Mouse (Mus musculus) embryonic facial prominence, embryonic 11.5 days (tissue): ENCODE results near the gene Eaf2. TPM values are rescaled to one million over a fixed set of nuclear protein-coding genes. Genes with fewer than 3 reads are reported as not detected.

Experiments
- ATAC-seq: fragments of 200-750 bp; cut with Nextera tagmentation; replicated peaks from 2 replicates; pipeline ENCODE4 v1.8.0; 2017; ENCODE audit warnings: low read depth; ENCODE audit not compliant: insufficient number of reproducible peaks, low FRiP score, low TSS enrichment
- DNase-seq: peaks from one replicate; pipeline ENCODE4 v3.0.0-alpha.2; 2015; ENCODE audit warnings: low spot score
- H3K27ac ChIP-seq: fragments of 300-500 bp; sonication (generic); replicated peaks from 2 replicates; pipeline ENCODE4 v1.5.1; 2014; ENCODE audit warnings: mild to moderate bottlenecking, low read depth, low read length, control low read depth
- H3K27me3 ChIP-seq: fragments of 300-500 bp; sonication (generic); 2 replicates; pipeline ENCODE4 v1.6.1; 2014; ENCODE audit warnings: mild to moderate bottlenecking, low read length, moderate library complexity, mixed read lengths; ENCODE audit not compliant: control insufficient read depth, insufficient read depth
- H3K36me3 ChIP-seq: fragments of 300-500 bp; sonication (generic); replicated peaks from 2 replicates; pipeline ENCODE4 v1.6.1; 2014; ENCODE audit warnings: low read depth, mild to moderate bottlenecking, low read length, moderate library complexity, mixed read lengths; ENCODE audit not compliant: control insufficient read depth, insufficient read depth
- H3K4me1 ChIP-seq: fragments of 300-500 bp; sonication (generic); 2 replicates; pipeline ENCODE4 v1.6.1; 2014; ENCODE audit warnings: low read length, mixed read lengths; ENCODE audit not compliant: control insufficient read depth, insufficient read depth
- H3K4me2 ChIP-seq: fragments of 300-500 bp; sonication (generic); 2 replicates; pipeline ENCODE4 v1.6.1; 2014; ENCODE audit warnings: low read depth, mild to moderate bottlenecking, control low read depth, low read length, moderate library complexity
- H3K4me3 ChIP-seq: fragments of 300-500 bp; sonication (generic); 2 replicates; pipeline ENCODE4 v1.5.1; 2014; ENCODE audit warnings: low read depth, low read length, control low read depth
- H3K9ac ChIP-seq: fragments of 300-500 bp; sonication (generic); replicated peaks from 2 replicates; pipeline ENCODE4 v1.6.1; 2014; ENCODE audit warnings: mild to moderate bottlenecking, control low read depth, low read length
- H3K9me3 ChIP-seq: fragments of 300-500 bp; sonication (generic); replicated peaks from 2 replicates; pipeline ENCODE4 v1.6.1; 2016; ENCODE audit warnings: mild to moderate bottlenecking, low read length, inconsistent platforms, mixed read lengths; ENCODE audit not compliant: control insufficient read depth
- WGBS: fragments of 180-500 bp; shearing (Covaris S2); extraction: QIAGEN DNeasy Blood & Tissue Kit; methylation state at CpG from one replicate; pipeline ENCODE4 v1.1.7; 2014; 5-methylcytosine and 5-hydroxymethylcytosine counted together
- polyA plus RNA-seq: library from polyadenylated mRNA; unstranded; fragments of >200 nt; fragmentation: Nextera tagmentation; extraction: Ambion mirVana; gene quantifications from 2 replicates; pipeline ENCODE4 v1.2.1, GENCODE M21; 2014

Gene Eaf2
- polyA plus RNA-seq, 1 experiment from 2014 or later: 1.7 TPM

- ATAC-seq (peak; percentile 60), DNase-seq (peak; percentile 36)
- 6% methylated on average over 11 of the region's 11 CpGs for WGBS
- H3K4me2 ChIP-seq: peak overlapping the region; percentile 39
- H3K9me3 ChIP-seq: no peaks in the 10 kb centered on the region
- no peaks in the 10 kb centered on the region; the same call in 1 of the 2 replicates for H3K4me1 ChIP-seq
- H3K36me3 ChIP-seq: no peaks in the 10 kb centered on the region
- peak overlapping the region; percentile 78 for H3K9ac ChIP-seq
- peak overlapping the region; percentile 73 for H3K4me3 ChIP-seq
- H3K27ac ChIP-seq: 0 out of 2 replicates have a peak overlapping the region, but pooled peaks have one; percentile 31
- no peaks in the 10 kb centered on the region for H3K27me3 ChIP-seq
These were observed 46.0 kb downstream of the Eaf2 start for GRCm38 (mm10) chr16:36828820-36829219.

GRCm38 (mm10) chr16:36828054-36828786, 46.6 kb downstream of the Eaf2 start, which contains the start of gene Iqcb1:
Gene Iqcb1, plus strand, starts transcription at chr16:36828385.
- peak within 1 kb of the TSS; percentile 73 for H3K4me3 ChIP-seq
- under 1% methylated on average over 60 of the region's 64 CpGs for WGBS
- peak; percentile 98 for ATAC-seq

DNA sequence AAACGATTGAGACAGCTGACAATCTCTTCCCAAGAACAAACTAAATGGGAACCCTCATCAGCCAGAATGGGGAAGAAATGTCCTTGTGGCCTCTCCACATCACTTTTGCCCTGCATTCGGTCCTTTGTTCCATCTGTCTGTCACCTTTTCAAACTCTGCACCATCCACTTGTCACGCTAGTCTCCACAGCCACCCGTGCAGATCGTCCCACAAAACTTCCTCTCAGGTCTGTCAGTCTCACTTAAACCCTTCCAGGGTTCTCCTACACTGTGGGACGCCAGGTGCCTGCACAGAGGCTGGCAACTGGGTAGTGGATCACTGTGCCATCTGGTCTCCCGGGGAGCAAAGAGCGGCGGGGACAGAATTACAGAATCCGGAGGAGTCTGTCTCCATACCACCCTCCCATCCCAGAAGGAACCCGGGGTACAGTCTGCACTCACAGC, 47.2 kb downstream of the Eaf2 start:
- no peaks in the 10 kb centered on the region for H3K9me3 ChIP-seq
- H3K27ac ChIP-seq: no peak overlapping the region
- H3K36me3 ChIP-seq: no peaks in the 10 kb centered on the region
- WGBS: 3% methylated on average over 11 of the region's 11 CpGs
- H3K27me3 ChIP-seq: no peaks in the 10 kb centered on the region
- peak overlapping the region; percentile 61 for H3K4me2 ChIP-seq
- no peaks in the 10 kb centered on the region; the same call in 1 of the 2 replicates for H3K4me1 ChIP-seq
- ATAC-seq (no peak; the same call in 1 of the 2 replicates), DNase-seq (no peak)
- peak overlapping the region; percentile 73 for H3K4me3 ChIP-seq
- H3K9ac ChIP-seq: peak overlapping the region; percentile 41

More at GRCm38 (mm10) chr16:36828054-36828786, 46.6 kb downstream of the Eaf2 start, which contains the start of gene Iqcb1:
- Histone ChIP-seq H3K27me3 (no peaks in the 10 kb centered on the region), H3K4me1 (no peaks in the 10 kb centered on the region; the same call in 1 of the 2 replicates), H3K4me2 (peak within 1 kb of the TSS; percentile 61), H3K27ac (peak within 1 kb of the TSS; percentile 31; the same call in 1 of the 2 replicates), H3K9ac (peak within 1 kb of the TSS; percentile 78), H3K36me3 (no peaks in the 10 kb centered on the region), H3K9me3 (no peaks in the 10 kb centered on the region)
- DNase-seq: peak; percentile 90

- no peaks in the 10 kb centered on the region for H3K27me3 ChIP-seq
- H3K4me2 ChIP-seq: no peak overlapping the region
- no peaks in the 10 kb centered on the region for H3K36me3 ChIP-seq
- WGBS: 9% methylated on average over 3 of the region's 3 CpGs
- no peak overlapping the region for H3K9ac ChIP-seq
- peak; percentile 47; the same call in 1 of the 2 replicates for ATAC-seq
- no peaks in the 10 kb centered on the region for H3K4me1 ChIP-seq
- H3K4me3 ChIP-seq: no peak overlapping the region
- H3K9me3 ChIP-seq: no peaks in the 10 kb centered on the region
- DNase-seq: peak; percentile 60
- no peak overlapping the region for H3K27ac ChIP-seq
These were observed 53.3 kb downstream of the Eaf2 start for GRCm38 (mm10) chr16:36821474-36821873.

GRCm38 (mm10) chr16:36820747-36821146, 54.1 kb downstream of the Eaf2 start:
- H3K27ac ChIP-seq: no peak overlapping the region
- no peaks in the 10 kb centered on the region for H3K9me3 ChIP-seq
- ATAC-seq: no peak
- no peak overlapping the region for H3K4me2 ChIP-seq
- no peak for DNase-seq
- H3K4me1 ChIP-seq: no peaks in the 10 kb centered on the region
- no peak overlapping the region for H3K9ac ChIP-seq
- H3K36me3 ChIP-seq: no peaks in the 10 kb centered on the region
- no peaks in the 10 kb centered on the region for H3K27me3 ChIP-seq
- no peak overlapping the region for H3K4me3 ChIP-seq
- WGBS: 72% methylated on average over 3 of the region's 3 CpGs

DNA sequence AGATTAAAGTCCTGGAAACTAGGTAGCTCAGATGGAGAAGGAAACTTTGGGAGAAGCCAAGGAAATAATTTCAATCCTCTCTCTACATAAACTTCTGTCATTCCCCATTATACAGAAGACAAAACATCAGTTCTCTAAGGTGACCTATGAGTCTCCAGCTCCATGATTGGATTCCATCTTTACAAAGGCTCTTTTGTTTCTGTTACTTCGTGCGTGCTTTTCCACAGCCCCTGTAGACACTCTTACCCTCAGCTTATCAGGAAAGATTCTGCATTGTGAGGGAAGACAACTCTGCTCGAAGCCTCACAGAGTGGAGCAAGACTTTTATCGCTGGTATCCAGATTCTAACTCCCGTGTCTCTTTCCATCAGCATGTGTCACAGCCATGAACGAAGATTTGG, 54.8 kb downstream of the Eaf2 start:
- Histone ChIP-seq H3K9ac (no peak overlapping the region), H3K9me3 (no peaks in the 10 kb centered on the region), H3K36me3 (no peaks in the 10 kb centered on the region), H3K27ac (no peak overlapping the region), H3K4me2 (no peak overlapping the region), H3K4me1 (no peaks in the 10 kb centered on the region), H3K4me3 (no peak overlapping the region), H3K27me3 (no peaks in the 10 kb centered on the region)
- 56% methylated on average over 6 of the region's 6 CpGs for WGBS
- ATAC-seq (no peak), DNase-seq (no peak)

GRCm38 (mm10) chr16:36817321-36817926, 57.4 kb downstream of the Eaf2 start:
- H3K9ac ChIP-seq: no peak overlapping the region
- 19% methylated on average over 7 of the region's 7 CpGs for WGBS

GRCm38 (mm10) chr16:36816916-36817315, 57.9 kb downstream of the Eaf2 start:
- Histone ChIP-seq H3K4me2 (no peak overlapping the region), H3K9ac (no peak overlapping the region), H3K27me3 (no peaks in the 10 kb centered on the region), H3K36me3 (no peaks in the 10 kb centered on the region), H3K27ac (no peak overlapping the region), H3K4me3 (no peak overlapping the region), H3K9me3 (no peaks in the 10 kb centered on the region), H3K4me1 (no peaks in the 10 kb centered on the region)
- no peak; the same call in 1 of the 2 replicates for ATAC-seq
- DNase-seq: no peak

More at GRCm38 (mm10) chr16:36817321-36817926, 57.4 kb downstream of the Eaf2 start:
- Histone ChIP-seq H3K4me1 (no peaks in the 10 kb centered on the region), H3K9me3 (no peaks in the 10 kb centered on the region), H3K27me3 (no peaks in the 10 kb centered on the region), H3K27ac (no peak overlapping the region), H3K36me3 (no peaks in the 10 kb centered on the region), H3K4me3 (no peak overlapping the region), H3K4me2 (no peak overlapping the region)
- DNase-seq: peak; percentile 87
- ATAC-seq: peak; percentile 67; the same call in 1 of the 2 replicates
